Mouse (Mus musculus) left cerebral cortex, adult 11 months (tissue): ENCODE data around the gene Tbc1d19.

Experiments used
- DNase-seq: peaks from one replicate; pipeline ENCODE4 v3.0.0; 2022; ENCODE audit warnings: low spot score

Gene Tbc1d19

GRCm38 (mm10) chr5:53909201-53909600 is 99.8 kb downstream of the Tbc1d19 start:
- no peak for DNase-seq

GRCm38 (mm10) chr5:53920416-53920815 is 111.0 kb downstream of the Tbc1d19 start:
- no peak for DNase-seq

- no peak for DNase-seq
Observed at GRCm38 (mm10) chr5:53922149-53922904, 112.9 kb downstream of the Tbc1d19 start.

GRCm38 (mm10) chr5:53924005-53924404 is 114.6 kb downstream of the Tbc1d19 start:
- no peak for DNase-seq

- DNase-seq, result no peak
Observed at GRCm38 (mm10) chr5:53926301-53926855, 117.0 kb downstream of the Tbc1d19 start.

- no peak for DNase-seq
Observed at GRCm38 (mm10) chr5:53927886-53928285, 118.5 kb downstream of the Tbc1d19 start.

- no peak for DNase-seq
Observed at GRCm38 (mm10) chr5:53928537-53928936, 119.1 kb downstream of the Tbc1d19 start.

GRCm38 (mm10) chr5:53929205-53929614 is 119.8 kb downstream of the Tbc1d19 start:
- DNase-seq, result no peak

- no peak for DNase-seq
Observed at GRCm38 (mm10) chr5:53929814-53930213, 120.4 kb downstream of the Tbc1d19 start.

- no peak for DNase-seq
Observed at GRCm38 (mm10) chr5:53931011-53931410, 121.6 kb downstream of the Tbc1d19 start.

GRCm38 (mm10) chr5:53933628-53934027 is 124.2 kb downstream of the Tbc1d19 start:
- DNase-seq, result no peak

GRCm38 (mm10) chr5:53934040-53934439 is 124.6 kb downstream of the Tbc1d19 start:
- no peak for DNase-seq

- no peak for DNase-seq
Observed at GRCm38 (mm10) chr5:53934826-53935225, 125.4 kb downstream of the Tbc1d19 start.

- no peak for DNase-seq
Observed at GRCm38 (mm10) chr5:53937187-53937586, 127.8 kb downstream of the Tbc1d19 start.

- no peak for DNase-seq
Observed at GRCm38 (mm10) chr5:53939026-53939425, 129.6 kb downstream of the Tbc1d19 start.

- DNase-seq, result no peak
Observed at GRCm38 (mm10) chr5:53941322-53942024, 132.1 kb downstream of the Tbc1d19 start.

GRCm38 (mm10) chr5:53942332-53942731 is 132.9 kb downstream of the Tbc1d19 start:
- no peak for DNase-seq

- no peak for DNase-seq
Observed at GRCm38 (mm10) chr5:53943321-53943857, 134.0 kb downstream of the Tbc1d19 start.

GRCm38 (mm10) chr5:53946747-53947146 is 137.3 kb downstream of the Tbc1d19 start:
- DNase-seq, result no peak

- no peak for DNase-seq
Observed at GRCm38 (mm10) chr5:53947549-53948183, 138.3 kb downstream of the Tbc1d19 start.

- DNase-seq, result no peak
Observed at GRCm38 (mm10) chr5:53948606-53949266, 139.3 kb downstream of the Tbc1d19 start.

GRCm38 (mm10) chr5:53950189-53950588 is 140.8 kb downstream of the Tbc1d19 start:
- no peak for DNase-seq
